Mouse (Mus musculus) midbrain, postnatal 0 days (tissue): ENCODE results near the gene Tnmd. TPM values are rescaled to one million over a fixed set of nuclear protein-coding genes. Genes with fewer than 3 reads are reported as not detected.

Experiments used
- ATAC-seq: fragments of 200-750 bp; cut with Nextera tagmentation; 2 replicates; pipeline ENCODE4 v1.8.0; 2017; ENCODE audit warnings: moderate number of reproducible peaks, mild to moderate bottlenecking, moderate TSS enrichment, moderate library complexity; ENCODE audit not compliant: low FRiP score
- DNase-seq: peaks from one replicate; pipeline ENCODE4 v3.0.0-alpha.2; 2015; ENCODE audit warnings: low spot score
- H3K27ac ChIP-seq: fragments of 300-500 bp; sonication (generic); 2 replicates; pipeline ENCODE4 v1.5.1; 2014; ENCODE audit warnings: low read depth, mild to moderate bottlenecking, low read length, mixed read lengths
- H3K27me3 ChIP-seq: fragments of 300-500 bp; sonication (generic); 2 replicates; pipeline ENCODE4 v1.6.1; 2014; ENCODE audit warnings: low read length, control low read depth, mixed read lengths; ENCODE audit not compliant: insufficient read depth
- H3K36me3 ChIP-seq: fragments of 300-500 bp; sonication (generic); 2 replicates; pipeline ENCODE4 v1.6.1; 2014; ENCODE audit warnings: low read length, control low read depth, mixed read lengths; ENCODE audit not compliant: insufficient read depth
- H3K4me1 ChIP-seq: fragments of 300-500 bp; sonication (generic); 2 replicates; pipeline ENCODE4 v1.6.1; 2014; ENCODE audit warnings: mild to moderate bottlenecking, control low read depth, antibody characterized with exemption, low read length, mixed read lengths; ENCODE audit not compliant: insufficient read depth
- H3K4me2 ChIP-seq: fragments of 300-500 bp; sonication (generic); 2 replicates; pipeline ENCODE4 v1.6.1; 2014; ENCODE audit warnings: low read depth, mild to moderate bottlenecking, low read length, mixed read lengths; ENCODE audit not compliant: poor library complexity, severe bottlenecking
- H3K4me3 ChIP-seq: fragments of 300-500 bp; sonication (generic); 2 replicates; pipeline ENCODE4 v1.5.1; 2014; ENCODE audit warnings: low read depth, mild to moderate bottlenecking, low read length, moderate library complexity
- H3K9ac ChIP-seq: fragments of 300-500 bp; sonication (generic); replicated peaks from 2 replicates; pipeline ENCODE4 v1.6.1; 2014; ENCODE audit warnings: mild to moderate bottlenecking, low read length, moderate library complexity, mixed read lengths; ENCODE audit not compliant: poor library complexity, severe bottlenecking
- H3K9me3 ChIP-seq: fragments of 300-500 bp; sonication (generic); 2 replicates; pipeline ENCODE4 v1.6.1; 2016; ENCODE audit warnings: low read length, control low read depth
- CTCF ChIP-seq: IDR thresholded peaks from 2 replicates; pipeline ENCODE4 v1.5.1; 2016; ENCODE audit warnings: antibody characterized with exemption, mild to moderate bottlenecking
- WGBS: fragments of 180-500 bp; shearing (Covaris S2); extraction: QIAGEN DNeasy Blood & Tissue Kit; methylation state at CpG from one replicate; pipeline ENCODE4 v1.1.7; 2014; 5-methylcytosine and 5-hydroxymethylcytosine counted together
- polyA plus RNA-seq: library from polyadenylated mRNA; unstranded; fragments of >200 nt; fragmentation: Nextera tagmentation; extraction: Ambion mirVana; gene quantifications from 2 replicates; pipeline ENCODE4 v1.2.1, GENCODE M21; 2015
- total RNA-seq: library from RNA; depleted of rRNA; stranded (reverse); fragments of >200 nt; gene quantifications from 2 replicates; pipeline ENCODE4 v1.2.3, GENCODE M21; 2014; rRNA removed

Tnmd gene
- total and polyA plus RNA-seq, 2 experiments from 2014 or later, result 0.41 TPM; not detected in 1

DNA sequence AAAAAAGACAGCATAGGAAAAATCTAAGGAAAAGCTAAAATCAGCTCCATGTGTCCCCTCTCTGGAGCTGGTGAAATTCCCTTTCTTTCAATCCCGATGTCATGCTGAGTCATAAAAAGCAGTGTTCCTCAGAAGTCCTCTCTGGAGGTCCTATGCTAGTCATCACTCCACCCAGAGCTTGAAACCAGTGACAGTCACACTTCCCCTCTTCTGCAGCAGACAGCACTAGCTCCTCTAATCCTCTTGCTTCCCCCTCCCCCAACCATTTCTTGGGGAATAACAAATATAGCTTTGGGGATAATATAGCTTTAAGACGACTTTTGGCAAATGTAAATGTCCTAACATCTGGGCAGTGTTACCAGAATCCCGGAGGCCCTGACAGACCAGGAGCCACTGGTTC, 57.5 kb downstream of the Tnmd start, which contains the start of gene Srpx2:
TSS of gene Srpx2 (plus strand) at position 166 of the 400 bp plus-strand sequence.
- no peak within 1 kb of the TSS for H3K9ac ChIP-seq
- no peaks in the 10 kb centered on the region for H3K9me3 ChIP-seq
- TF ChIP-seq CTCF, result no peak
- ATAC-seq (no peak), DNase-seq (no peak)
- peaks cover 5% of the 10 kb centered on the region; the same call in 1 of the 2 replicates for H3K27me3 ChIP-seq
- no peaks in the 10 kb centered on the region for H3K36me3 ChIP-seq
- H3K4me3 ChIP-seq, result no peak within 1 kb of the TSS
- 33% methylated on average over 3 of the region's 3 CpGs for WGBS
- H3K4me1 ChIP-seq, result no peaks in the 10 kb centered on the region
- no peak within 1 kb of the TSS for H3K4me2 ChIP-seq
- no peak within 1 kb of the TSS for H3K27ac ChIP-seq

DNA sequence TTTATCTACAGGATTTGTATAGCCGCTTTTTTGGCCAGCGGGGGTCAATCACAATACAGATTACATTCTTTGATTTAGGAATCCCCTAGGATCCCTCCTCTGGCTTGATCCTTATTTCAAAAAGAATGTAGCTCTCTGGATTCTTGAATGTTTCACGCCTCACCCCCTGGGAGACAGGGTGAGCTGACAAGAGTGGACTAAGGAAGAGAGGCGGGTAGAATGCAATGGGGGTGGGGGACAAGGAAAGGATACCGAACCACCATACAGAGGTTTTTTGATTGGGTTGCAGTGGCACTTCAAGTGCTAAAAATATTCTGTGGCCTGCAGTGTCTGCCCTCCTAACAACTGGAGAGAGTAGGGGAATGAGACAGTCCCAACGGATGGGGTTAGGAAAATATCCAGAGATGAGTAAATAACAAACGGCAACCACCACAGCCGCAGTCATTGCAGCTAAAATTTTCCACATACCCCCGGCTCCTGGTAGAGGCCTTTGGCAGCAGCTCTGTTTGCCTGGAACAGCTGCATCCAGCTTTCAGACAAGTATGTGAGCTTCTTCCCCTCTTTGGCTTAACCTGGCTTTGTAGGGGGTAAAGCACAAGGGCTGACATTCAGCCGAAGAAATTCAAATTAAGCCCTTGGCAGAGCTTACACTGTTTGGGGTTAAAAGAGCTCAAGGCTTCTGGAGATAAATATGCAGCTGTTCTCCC, 60.8 kb downstream of the Tnmd start:
- no peak overlapping the region for H3K27ac ChIP-seq
- no peak for TF ChIP-seq CTCF
- 31% methylated on average over 10 of the region's 10 CpGs for WGBS
- H3K27me3 ChIP-seq, result peaks cover 5% of the 10 kb centered on the region; the same call in 1 of the 2 replicates
- no peaks in the 10 kb centered on the region for H3K4me1 ChIP-seq
- H3K9me3 ChIP-seq, result no peaks in the 10 kb centered on the region
- H3K9ac ChIP-seq, result no peak overlapping the region
- no peak overlapping the region for H3K4me2 ChIP-seq
- no peaks in the 10 kb centered on the region for H3K36me3 ChIP-seq
- H3K4me3 ChIP-seq, result no peak overlapping the region
- DNase-seq, result no peak
- no peak for ATAC-seq

DNA sequence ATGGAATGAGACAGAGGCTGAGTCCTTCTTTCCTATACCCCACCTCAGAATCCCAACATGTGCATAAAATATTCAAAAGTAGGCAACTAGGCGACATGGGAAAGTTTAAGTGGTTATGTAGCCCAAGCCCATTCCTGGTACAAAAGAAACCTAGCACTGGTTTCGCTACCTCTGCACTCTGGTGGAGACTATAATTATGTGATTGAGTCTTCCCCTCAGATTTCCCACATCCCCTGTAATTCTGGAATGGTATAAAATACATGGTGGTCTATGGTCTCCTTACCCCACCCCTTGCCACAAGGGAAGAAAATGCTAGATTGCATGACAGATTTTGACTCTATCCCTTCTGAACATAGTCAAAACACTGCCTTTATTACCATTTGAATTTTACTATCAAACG, 62.2 kb downstream of the Tnmd start:
- TF ChIP-seq CTCF, result no peak
- Histone ChIP-seq H3K4me2 (no peak overlapping the region), H3K4me3 (no peak overlapping the region), H3K36me3 (no peaks in the 10 kb centered on the region), H3K4me1 (no peaks in the 10 kb centered on the region), H3K9ac (no peak overlapping the region), H3K9me3 (no peaks in the 10 kb centered on the region), H3K27ac (no peak overlapping the region), H3K27me3 (peaks cover 5% of the 10 kb centered on the region; the same call in 1 of the 2 replicates)
- no peak for ATAC-seq
- WGBS, result 94% methylated on average over 3 of the region's 3 CpGs
- DNase-seq, result no peak

DNA sequence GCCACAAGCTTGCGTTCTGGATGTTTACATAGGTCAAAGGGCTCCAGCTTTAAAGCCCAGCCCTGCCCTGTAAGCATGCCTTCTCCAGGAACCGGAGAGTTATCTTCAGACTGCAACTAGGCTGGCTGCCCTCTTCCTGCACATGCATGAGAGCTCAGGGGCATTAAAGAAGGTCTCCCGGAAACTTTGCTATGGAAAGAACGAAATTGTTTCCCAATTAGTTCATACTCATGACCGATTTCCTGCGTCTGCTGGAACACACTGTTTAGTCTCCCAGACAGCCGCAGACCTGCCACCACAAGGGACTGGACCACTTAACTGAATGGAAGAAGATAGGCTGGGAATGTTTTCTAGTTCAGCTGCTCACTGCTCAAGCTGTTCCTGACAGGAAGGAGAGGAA, 63.4 kb downstream of the Tnmd start:
- DNase-seq (no peak), ATAC-seq (no peak)
- peaks cover 5% of the 10 kb centered on the region; the same call in 1 of the 2 replicates for H3K27me3 ChIP-seq
- no peak for TF ChIP-seq CTCF
- no peak overlapping the region for H3K4me2 ChIP-seq
- H3K9me3 ChIP-seq, result no peaks in the 10 kb centered on the region
- H3K27ac ChIP-seq, result no peak overlapping the region
- WGBS, result 71% methylated on average over 7 of the region's 7 CpGs
- H3K9ac ChIP-seq, result no peak overlapping the region
- no peaks in the 10 kb centered on the region for H3K36me3 ChIP-seq
- H3K4me1 ChIP-seq, result no peaks in the 10 kb centered on the region
- no peak overlapping the region for H3K4me3 ChIP-seq

Other genes with a start within 250 kb of the Tnmd start
- gene Pcdh19, start 162.0 kb upstream of the Tnmd start, total RNA-seq, result 74.5 and 92.6 TPM in 2 replicates
- 30.4 and 36.7 TPM in 2 replicates for gene Pcdh19, start 162.0 kb upstream of the Tnmd start, polyA plus RNA-seq
- 165 and 206 TPM in 2 replicates for gene Tspan6, start 47.4 kb downstream of the Tnmd start, total RNA-seq
- gene Tspan6, start 47.4 kb downstream of the Tnmd start, polyA plus RNA-seq, result 309 and 312 TPM in 2 replicates
- gene Srpx2, start 57.4 kb downstream of the Tnmd start, total RNA-seq, result 1.0 and 1.6 TPM in 2 replicates
- gene Srpx2, start 57.4 kb downstream of the Tnmd start, polyA plus RNA-seq, result 1.3 and 2.2 TPM in 2 replicates
- 0.38 and 0.99 TPM in 2 replicates for gene Sytl4, start 130.8 kb downstream of the Tnmd start, total RNA-seq
- 0.84 and 0.86 TPM in 2 replicates for gene Sytl4, start 130.8 kb downstream of the Tnmd start, polyA plus RNA-seq
- gene Cstf2, start 208.2 kb downstream of the Tnmd start, total RNA-seq, result 89.2 and 106 TPM in 2 replicates
- 52.7 and 53.0 TPM in 2 replicates for gene Cstf2, start 208.2 kb downstream of the Tnmd start, polyA plus RNA-seq